Mouse (Mus musculus): ENCODE results near the gene Ang4. TPM values are rescaled to one million over a fixed set of nuclear protein-coding genes. Genes with fewer than 3 reads are reported as not detected.
"Not testable (repeated sequence)": the region's sequence is repeated elsewhere in the genome, so short reads cannot be mapped to it uniquely, and the experiment has no call there.

Gene Ang4
- total RNA-seq (2021) = not detected
- long read RNA-seq, experiment 1 = 0 reads
- long read RNA-seq, experiment 2 = 0 reads

DNA sequence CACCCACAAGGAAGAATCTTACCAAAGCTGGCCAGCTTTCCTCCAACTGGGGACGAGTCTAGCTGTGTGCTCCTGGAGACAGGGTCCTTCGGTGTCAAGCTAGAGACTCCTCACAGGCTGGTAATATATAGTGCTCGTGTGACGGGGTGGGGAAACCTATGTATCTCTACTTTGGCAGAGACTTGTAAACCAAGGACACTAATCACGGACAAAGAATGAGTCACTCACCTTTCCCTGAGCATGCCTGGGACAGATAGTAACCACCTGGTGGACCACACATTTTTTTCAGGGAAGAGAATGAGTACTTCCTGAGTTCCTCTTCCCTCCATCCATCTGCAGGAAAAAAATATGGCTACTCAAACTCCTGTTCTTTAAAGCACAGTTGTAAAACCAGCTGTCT, at the start of gene Ang4:
Ang4 (minus strand) TSS at position 101 of the 400 bp plus-strand sequence.
- DNase-seq = no peak
- intact Hi-C loops (cut with DNase I; ENCODE audit: low total_unique reads) = loop anchor here (5.0 kb wide), 1 partner anchor 676 kb away; no protein-coding TSS in a partner anchor

- DNase-seq = no peak
- intact Hi-C loops (cut with DNase I; ENCODE audit: low total_unique reads) = no loop called here
Measured at GRCm38 (mm10) chr14:51799746-51800145, 26.4 kb upstream of the Ang4 start, which contains the start of gene AY358078. TSS of gene AY358078 (plus strand) at chr14:51800046.

- DNase-seq = no peak
- intact Hi-C loops (cut with DNase I; ENCODE audit: low total_unique reads) = no loop called here
Measured at GRCm38 (mm10) chr14:51794106-51794505, 20.7 kb upstream of the Ang4 start.

DNA sequence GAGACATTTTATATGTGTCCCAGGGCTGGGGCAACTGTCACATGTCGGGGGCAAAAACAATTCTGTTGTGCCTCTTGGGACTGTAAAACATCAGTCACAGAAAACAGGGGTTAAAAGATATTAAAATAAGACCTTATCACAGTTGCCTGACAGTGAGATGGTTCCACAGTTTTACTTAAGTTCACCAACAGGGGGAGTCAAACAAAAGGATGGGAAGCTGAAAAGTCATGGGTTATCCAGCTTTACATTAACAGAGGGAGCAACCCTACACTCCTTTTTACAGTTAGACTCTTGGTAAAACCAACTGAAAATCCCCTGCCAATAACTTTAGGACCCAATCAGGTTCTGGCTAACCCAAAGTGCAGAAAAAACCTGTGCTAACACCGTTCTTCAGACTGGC, 15.8 kb upstream of the Ang4 start:
- intact Hi-C loops (cut with DNase I; ENCODE audit: low total_unique reads) = no loop called here
- no peak for DNase-seq

DNA sequence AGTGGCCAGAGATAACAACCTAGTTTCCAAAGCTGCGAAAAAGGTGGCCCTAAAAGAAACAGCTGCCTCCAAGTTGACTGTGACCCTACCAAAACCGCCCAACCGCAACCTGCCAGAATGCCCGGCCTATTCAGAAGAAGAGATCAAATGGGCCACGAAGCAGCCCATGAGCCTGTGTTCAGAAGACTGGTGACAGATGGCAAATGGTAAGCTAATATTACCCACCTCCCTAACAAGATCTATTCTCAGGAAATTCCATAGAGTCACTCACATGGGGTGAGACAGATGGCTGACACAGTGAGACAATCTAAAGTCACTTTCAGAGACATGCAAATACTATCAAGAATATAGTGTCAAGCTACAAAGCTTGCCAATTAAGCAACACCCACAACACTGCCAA, 13.7 kb upstream of the Ang4 start:
- no peak for DNase-seq
- intact Hi-C loops (cut with DNase I; ENCODE audit: low total_unique reads) = no loop called here

DNA sequence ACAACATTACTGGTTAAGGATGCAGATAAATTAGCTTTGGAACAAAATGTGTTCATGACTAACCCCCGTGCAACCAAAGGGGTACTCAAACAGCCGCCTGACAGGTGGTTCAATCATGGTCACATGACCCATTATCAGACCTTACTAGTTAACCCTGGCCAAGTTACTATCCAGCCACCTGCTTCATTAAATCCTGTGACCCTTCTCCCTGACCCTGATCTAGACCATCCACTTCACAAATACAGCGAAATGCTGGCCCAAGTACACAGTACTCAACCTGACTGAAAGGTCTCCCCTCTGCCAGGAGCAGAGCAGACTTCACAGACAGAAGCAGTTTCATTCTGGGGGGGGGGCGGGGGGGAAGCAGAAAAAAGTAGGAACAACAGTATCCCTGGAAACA, 12.9 kb upstream of the Ang4 start:
- DNase-seq = no peak
- intact Hi-C loops (cut with DNase I; ENCODE audit: low total_unique reads) = no loop called here

- intact Hi-C loops (cut with DNase I; ENCODE audit: low total_unique reads) = no loop called here
- no peak for DNase-seq
Measured at GRCm38 (mm10) chr14:51778865-51779481, 5.6 kb upstream of the Ang4 start.

DNA sequence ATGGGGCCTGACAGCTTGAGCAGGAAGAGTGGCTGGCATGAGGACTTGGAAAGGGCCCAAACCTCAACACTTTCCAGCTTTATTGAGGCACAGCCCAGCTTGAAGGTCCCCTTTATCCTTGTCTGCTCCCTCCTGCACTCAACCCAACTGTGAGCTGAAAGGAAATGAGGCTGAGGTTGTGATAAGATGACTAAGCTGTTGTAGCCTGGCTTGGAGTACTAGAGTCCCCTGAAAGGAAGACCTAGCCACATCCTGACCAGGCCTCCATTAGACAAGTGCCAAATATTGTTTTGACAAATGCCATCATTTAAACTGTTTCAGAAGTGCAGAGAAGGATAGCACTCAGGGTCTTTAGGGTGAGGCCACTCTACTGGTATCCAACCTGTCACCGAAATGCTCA, 4.4 kb upstream of the Ang4 start:
- DNase-seq = no peak
- intact Hi-C loops (cut with DNase I; ENCODE audit: low total_unique reads) = no loop called here

GRCm38 (mm10) chr14:51771378-51771777, 2.0 kb downstream of the Ang4 start:
- intact Hi-C loops (cut with DNase I; ENCODE audit: low total_unique reads) = loop anchor here (5.0 kb wide), 1 partner anchor 674 kb away; no protein-coding TSS in a partner anchor
- not testable (repeated sequence) for DNase-seq

DNA sequence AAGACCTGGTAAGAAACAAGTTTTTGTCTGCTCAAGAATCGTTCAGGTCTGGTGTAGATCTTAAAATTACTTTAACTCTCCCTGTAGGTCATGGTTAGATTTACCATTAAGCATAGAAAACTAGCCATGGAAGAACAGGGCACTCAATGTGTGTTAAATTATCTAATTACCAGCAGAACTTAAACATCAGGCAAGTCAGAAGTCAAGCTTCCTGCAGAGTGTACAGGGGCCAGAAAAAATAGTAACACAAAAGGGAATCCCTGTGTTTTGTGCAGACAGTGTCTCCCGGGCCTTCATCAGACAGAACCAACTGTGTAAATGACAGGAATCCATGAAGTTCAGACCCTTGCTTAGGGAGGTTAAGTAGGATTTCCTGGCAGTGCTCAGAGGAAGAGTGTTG, 17.4 kb downstream of the Ang4 start:
- intact Hi-C loops (cut with DNase I; ENCODE audit: low total_unique reads) = no loop called here
- DNase-seq = no peak

DNA sequence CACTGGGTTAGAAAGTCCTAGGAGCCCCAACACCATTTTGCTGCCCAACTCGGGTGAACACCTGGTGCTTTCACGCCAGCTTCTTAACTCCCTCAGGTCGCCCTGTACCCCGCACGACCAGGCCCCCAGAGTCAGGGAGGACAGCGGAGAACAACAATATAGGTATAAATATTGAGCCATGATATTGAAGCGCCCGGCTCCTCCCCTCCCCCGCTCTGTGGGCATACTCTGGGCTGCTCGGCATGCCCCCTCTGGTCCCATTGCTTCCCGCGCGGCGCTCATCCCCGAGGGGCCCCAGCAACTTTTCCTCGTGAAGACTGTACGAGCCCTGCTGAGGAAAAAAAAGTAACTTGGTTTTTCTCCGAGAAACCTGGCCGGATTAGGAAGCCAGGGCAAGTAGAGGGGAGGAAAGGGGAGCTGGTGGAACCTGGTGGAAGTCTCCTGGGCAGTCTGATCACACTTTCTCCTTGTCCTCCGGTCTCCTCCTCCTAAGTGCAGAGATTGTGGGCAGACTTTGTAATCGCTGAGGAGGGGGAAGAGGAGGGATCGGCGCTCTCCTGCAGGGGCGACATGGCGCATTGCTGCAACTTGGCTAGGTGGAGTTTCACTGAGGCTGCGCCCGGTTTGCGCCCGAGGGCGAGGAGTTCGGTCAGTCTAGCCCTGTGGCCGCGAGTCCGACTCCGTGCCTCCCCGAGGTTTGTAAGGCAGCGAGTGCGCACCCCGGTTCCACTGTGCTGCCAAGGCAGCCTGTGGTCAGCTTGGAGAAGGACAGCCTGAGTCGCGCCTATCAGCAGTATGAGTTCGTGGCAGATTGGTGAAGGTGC, 32.8 kb downstream of the Ang4 start:
- DNase-seq = no peak
- intact Hi-C loops (cut with DNase I; ENCODE audit: low total_unique reads) = no loop called here

GRCm38 (mm10) chr14:51739150-51739993, 34.0 kb downstream of the Ang4 start:
- intact Hi-C loops (cut with DNase I; ENCODE audit: low total_unique reads) = no loop called here
- no peak for DNase-seq

DNA sequence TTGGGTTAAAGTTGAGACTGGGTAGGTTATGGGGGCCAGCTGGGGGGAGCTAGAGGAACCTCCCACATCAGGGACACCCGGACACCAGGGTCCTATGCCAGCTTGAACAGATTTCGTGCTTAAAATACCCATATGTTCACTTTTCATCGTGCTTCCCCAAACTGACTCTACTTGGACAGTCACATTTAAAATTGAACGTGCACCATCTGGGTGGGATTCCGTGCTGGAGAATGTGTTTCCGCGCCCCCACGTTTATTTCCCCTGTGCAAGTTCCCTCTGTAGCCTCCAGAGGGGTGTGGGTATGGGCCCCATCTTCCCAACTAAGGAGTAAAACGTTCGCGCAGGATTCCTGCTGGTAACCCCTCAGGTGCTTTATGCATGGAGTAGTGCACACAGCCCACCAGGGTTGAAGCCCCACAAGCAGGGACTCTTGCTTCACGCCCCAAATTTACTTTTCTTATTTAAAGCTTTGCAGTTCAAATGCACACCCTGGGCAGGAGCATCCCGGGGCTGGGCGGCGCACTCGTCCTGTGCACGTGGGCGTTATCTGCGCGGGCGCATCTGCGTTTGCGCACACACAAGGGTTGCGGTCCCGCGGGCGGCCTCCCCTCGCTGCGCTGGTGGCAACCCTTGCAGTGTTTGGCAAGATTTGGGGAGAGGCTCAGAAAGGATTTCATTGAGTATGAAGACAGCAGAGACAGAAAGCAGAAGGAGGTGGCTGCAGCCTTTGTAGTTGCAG, 34.8 kb downstream of the Ang4 start:
- no peak for DNase-seq
- intact Hi-C loops (cut with DNase I; ENCODE audit: low total_unique reads) = no loop called here

DNA sequence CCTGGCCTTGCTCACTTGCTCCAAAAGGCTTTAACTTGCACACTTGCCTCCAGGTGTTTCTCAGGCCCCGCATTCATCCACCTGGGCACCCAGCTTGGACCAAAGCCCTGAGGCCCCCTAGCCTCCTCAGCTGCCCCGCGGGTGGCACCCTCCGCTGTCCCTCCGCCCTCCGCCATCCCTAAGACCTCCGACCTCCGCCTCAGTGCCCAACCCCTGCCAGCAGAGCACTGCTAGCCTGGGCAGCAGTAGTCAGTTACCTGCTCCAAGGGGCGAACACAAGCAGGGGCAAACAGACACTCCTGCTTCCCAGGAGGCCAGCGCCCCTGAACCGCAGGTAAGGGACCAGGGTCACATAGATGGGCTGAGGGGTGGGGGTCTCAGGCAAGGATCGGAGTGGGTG, 35.4 kb downstream of the Ang4 start:
- no peak for DNase-seq

GRCm38 (mm10) chr14:51717083-51717482, 56.3 kb downstream of the Ang4 start, which contains the start of gene Gm5800:
TSS of gene Gm5800 (minus strand) at chr14:51717183.
- intact Hi-C loops (cut with DNase I; ENCODE audit: low total_unique reads) = no loop called here
- no peak for DNase-seq

More for the DNA sequence above, 35.4 kb downstream of the Ang4 start:
- intact Hi-C loops (cut with DNase I; ENCODE audit: low total_unique reads) = no loop called here

Data from gastrocnemius, postnatal 14 days (tissue).